Mouse (Mus musculus): ENCODE results near the gene Neu1. TPM values are rescaled to one million over a fixed set of nuclear protein-coding genes. Genes with fewer than 3 reads are reported as not detected.
"Not testable (repeated sequence)": the region's sequence is repeated elsewhere in the genome, so short reads cannot be mapped to it uniquely, and the experiment has no call there.

Gene Neu1
- polyA plus RNA-seq, 1 experiment from 2014 or later: 16.8 TPM

DNA sequence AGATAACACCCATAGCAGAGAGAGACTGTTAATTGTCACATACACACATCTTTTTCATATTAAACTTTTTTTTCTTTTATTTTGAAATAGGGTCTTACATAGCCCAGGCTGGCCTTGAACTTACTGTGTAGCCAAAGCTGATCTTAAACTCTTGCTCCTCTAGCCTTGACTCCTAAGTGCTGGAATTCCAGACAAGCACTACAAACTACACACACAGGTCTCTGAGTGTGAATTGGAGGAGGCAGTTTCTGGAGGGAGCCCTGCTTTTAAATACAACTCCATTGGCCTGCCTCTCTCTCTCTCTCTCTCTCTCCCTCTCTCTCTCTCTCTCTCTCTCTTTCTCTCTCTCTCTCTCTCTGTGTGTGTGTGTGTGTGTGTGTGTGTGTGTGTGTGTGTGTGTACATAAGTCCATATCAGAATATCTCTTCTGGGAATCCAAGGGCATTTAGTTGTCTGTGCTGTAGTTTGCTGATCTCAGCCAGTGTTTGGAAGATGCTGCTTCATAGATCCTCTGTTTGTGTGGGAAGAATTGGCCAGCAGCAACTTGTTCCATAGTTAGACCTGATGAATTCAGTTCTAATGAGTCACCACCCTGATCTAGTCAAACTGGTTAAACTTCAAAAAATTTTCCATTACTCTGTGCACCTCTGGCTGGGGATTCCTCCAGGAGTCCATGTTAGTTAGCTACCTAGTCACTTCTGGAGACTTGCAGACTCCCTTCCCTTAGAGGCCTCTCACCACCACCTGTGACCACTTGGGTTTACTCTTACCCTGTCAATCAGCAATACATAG lies 29.8 kb downstream of the Neu1 start:
- ATAC-seq (ENCODE audit: insufficient read depth, low FRiP score, low TSS enrichment) (no peak), DNase-seq (ENCODE audit: low spot score) (no peak)
- Histone ChIP-seq H3K36me3 (ENCODE audit: control insufficient read depth, insufficient read depth, low read length) (no peaks in the 10 kb centered on the region), H3K27me3 (ENCODE audit: control insufficient read depth, insufficient read depth, low read length) (peaks cover 7% of the 10 kb centered on the region; the same call in 1 of the 2 replicates), H3K4me1 (ENCODE audit: control insufficient read depth, insufficient read depth, low read length) (peaks cover 3% of the 10 kb centered on the region; the same call in 1 of the 2 replicates), H3K4me2 (ENCODE audit: low read depth) (no peak overlapping the region), H3K9ac (ENCODE audit: low read length) (no peak overlapping the region), H3K27ac (ENCODE audit: low read depth, low read length) (no peak overlapping the region), H3K9me3 (ENCODE audit: control insufficient read depth, low read length) (no peaks in the 10 kb centered on the region), H3K4me3 (ENCODE audit: low read depth, low read length) (no peak overlapping the region)

GRCm38 (mm10) chr17:34962125-34962524 lies 31.1 kb downstream of the Neu1 start:
- Histone ChIP-seq H3K9me3 (ENCODE audit: control insufficient read depth, low read length) (no peaks in the 10 kb centered on the region), H3K4me3 (ENCODE audit: low read depth, low read length) (no peak overlapping the region), H3K36me3 (ENCODE audit: control insufficient read depth, insufficient read depth, low read length) (no peaks in the 10 kb centered on the region), H3K4me1 (ENCODE audit: control insufficient read depth, insufficient read depth, low read length) (peaks cover 3% of the 10 kb centered on the region; the same call in 1 of the 2 replicates), H3K4me2 (ENCODE audit: low read depth) (no peak overlapping the region), H3K27me3 (ENCODE audit: control insufficient read depth, insufficient read depth, low read length) (peaks cover 4% of the 10 kb centered on the region; the same call in 1 of the 2 replicates), H3K9ac (ENCODE audit: low read length) (no peak overlapping the region), H3K27ac (ENCODE audit: low read depth, low read length) (no peak overlapping the region)
- WGBS: 47% methylated on average over 3 of the region's 3 CpGs
- no peak for ATAC-seq (ENCODE audit: insufficient read depth, low FRiP score, low TSS enrichment)
- DNase-seq (ENCODE audit: low spot score): no peak

GRCm38 (mm10) chr17:34962841-34963240 lies 31.8 kb downstream of the Neu1 start:
- H3K9ac ChIP-seq (ENCODE audit: low read length): no peak overlapping the region
- ATAC-seq (ENCODE audit: insufficient read depth, low FRiP score, low TSS enrichment) (no peak), DNase-seq (ENCODE audit: low spot score) (no peak)
- no peak overlapping the region for H3K27ac ChIP-seq (ENCODE audit: low read depth, low read length)
- H3K9me3 ChIP-seq (ENCODE audit: control insufficient read depth, low read length): no peaks in the 10 kb centered on the region
- H3K27me3 ChIP-seq (ENCODE audit: control insufficient read depth, insufficient read depth, low read length): peaks cover 5% of the 10 kb centered on the region
- WGBS: 57% methylated on average over 1 of the region's 1 CpGs
- no peak overlapping the region for H3K4me2 ChIP-seq (ENCODE audit: low read depth)
- H3K36me3 ChIP-seq (ENCODE audit: control insufficient read depth, insufficient read depth, low read length): no peaks in the 10 kb centered on the region
- no peak overlapping the region for H3K4me3 ChIP-seq (ENCODE audit: low read depth, low read length)
- peaks cover 3% of the 10 kb centered on the region; the same call in 1 of the 2 replicates for H3K4me1 ChIP-seq (ENCODE audit: control insufficient read depth, insufficient read depth, low read length)

- no peak for ATAC-seq (ENCODE audit: insufficient read depth, low FRiP score, low TSS enrichment)
- H3K27ac ChIP-seq (ENCODE audit: low read depth, low read length): no peak overlapping the region
- peaks cover 23% of the 10 kb centered on the region for H3K27me3 ChIP-seq (ENCODE audit: control insufficient read depth, insufficient read depth, low read length)
Observed at GRCm38 (mm10) chr17:34964640-34965049, 33.6 kb downstream of the Neu1 start.

GRCm38 (mm10) chr17:34965627-34966026 lies 34.6 kb downstream of the Neu1 start:
- H3K9ac ChIP-seq (ENCODE audit: low read length): no peak overlapping the region
- DNase-seq (ENCODE audit: low spot score) (no peak), ATAC-seq (ENCODE audit: insufficient read depth, low FRiP score, low TSS enrichment) (no peak)
- H3K4me3 ChIP-seq (ENCODE audit: low read depth, low read length): no peak overlapping the region
- H3K4me1 ChIP-seq (ENCODE audit: control insufficient read depth, insufficient read depth, low read length): no peaks in the 10 kb centered on the region
- H3K27ac ChIP-seq (ENCODE audit: low read depth, low read length): no peak overlapping the region
- WGBS: 74% methylated on average over 5 of the region's 5 CpGs
- H3K4me2 ChIP-seq (ENCODE audit: low read depth): no peak overlapping the region
- H3K27me3 ChIP-seq (ENCODE audit: control insufficient read depth, insufficient read depth, low read length): peaks cover 21% of the 10 kb centered on the region
- no peaks in the 10 kb centered on the region for H3K36me3 ChIP-seq (ENCODE audit: control insufficient read depth, insufficient read depth, low read length)
- H3K9me3 ChIP-seq (ENCODE audit: control insufficient read depth, low read length): no peaks in the 10 kb centered on the region

More at GRCm38 (mm10) chr17:34964640-34965049, 33.6 kb downstream of the Neu1 start:
- no peak for DNase-seq (ENCODE audit: low spot score)
- H3K4me2 ChIP-seq (ENCODE audit: low read depth): no peak overlapping the region
- WGBS: 29% methylated on average over 1 of the region's 1 CpGs
- no peak overlapping the region for H3K4me3 ChIP-seq (ENCODE audit: low read depth, low read length)
- H3K4me1 ChIP-seq (ENCODE audit: control insufficient read depth, insufficient read depth, low read length): peaks cover 3% of the 10 kb centered on the region; the same call in 1 of the 2 replicates
- H3K36me3 ChIP-seq (ENCODE audit: control insufficient read depth, insufficient read depth, low read length): no peaks in the 10 kb centered on the region
- peak overlapping the region; percentile 22; the same call in 1 of the 2 replicates for H3K9ac ChIP-seq (ENCODE audit: low read length)
- no peaks in the 10 kb centered on the region for H3K9me3 ChIP-seq (ENCODE audit: control insufficient read depth, low read length)

DNA sequence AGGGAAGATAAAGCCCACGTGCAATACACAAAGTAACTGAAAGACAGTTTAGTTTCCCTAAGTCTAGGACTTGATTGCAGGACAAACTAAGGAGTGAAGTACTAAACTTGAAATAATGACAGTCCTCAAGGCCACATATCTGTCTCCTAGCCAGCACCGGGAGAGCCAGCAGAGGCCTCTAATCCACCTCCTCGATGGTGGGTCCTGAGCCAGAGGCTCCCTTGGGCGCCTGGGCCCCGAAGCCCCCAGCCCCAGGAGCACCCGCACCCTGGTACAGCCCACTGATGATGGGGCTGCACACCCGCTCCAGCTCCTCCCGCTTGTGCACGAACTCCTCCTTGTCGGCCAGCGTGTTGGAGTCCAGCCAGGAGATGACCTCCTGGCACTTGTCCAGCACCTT lies 38.8 kb downstream of the Neu1 start, which contains the start of gene Gm20481:
TSS of gene Gm20481 (plus strand) at position 91 of the 400 bp plus-strand sequence.
- not testable (repeated sequence) for H3K4me3 ChIP-seq (ENCODE audit: low read depth, low read length); H3K36me3 ChIP-seq (ENCODE audit: control insufficient read depth, insufficient read depth, low read length); H3K27ac ChIP-seq (ENCODE audit: low read depth, low read length); H3K4me1 ChIP-seq (ENCODE audit: control insufficient read depth, insufficient read depth, low read length); DNase-seq (ENCODE audit: low spot score); H3K9me3 ChIP-seq (ENCODE audit: control insufficient read depth, low read length); H3K9ac ChIP-seq (ENCODE audit: low read length); H3K4me2 ChIP-seq (ENCODE audit: low read depth); ATAC-seq (ENCODE audit: insufficient read depth, low FRiP score, low TSS enrichment)
- 67% methylated on average over 7 of the region's 11 CpGs for WGBS
- peaks cover 21% of the 10 kb centered on the region for H3K27me3 ChIP-seq (ENCODE audit: control insufficient read depth, insufficient read depth, low read length)

GRCm38 (mm10) chr17:34970850-34971249 lies 39.8 kb downstream of the Neu1 start:
- not testable (repeated sequence) for DNase-seq (ENCODE audit: low spot score); ATAC-seq (ENCODE audit: insufficient read depth, low FRiP score, low TSS enrichment)
- 23% methylated on average over 7 of the region's 37 CpGs for WGBS

DNA sequence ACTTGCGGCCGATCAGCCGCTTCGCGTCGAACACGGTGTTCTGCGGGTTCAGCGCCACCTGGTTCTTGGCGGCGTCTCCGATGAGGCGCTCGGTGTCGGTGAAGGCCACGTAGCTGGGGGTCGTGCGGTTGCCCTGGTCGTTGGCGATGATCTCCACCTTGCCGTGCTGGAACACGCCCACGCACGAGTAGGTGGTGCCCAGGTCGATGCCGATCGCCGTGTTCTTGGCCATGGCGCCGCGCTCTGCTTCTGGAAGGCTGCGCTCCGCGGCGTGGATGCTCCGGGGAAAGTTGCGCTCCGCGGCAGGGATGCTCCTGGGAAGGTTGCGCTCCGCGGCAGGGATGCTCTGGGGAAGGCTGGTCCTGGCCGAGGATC lies 40.6 kb downstream of the Neu1 start:
- Histone ChIP-seq H3K4me3 (ENCODE audit: low read depth, low read length) (peak overlapping the region; percentile 25; the same call in 1 of the 2 replicates), H3K4me2 (ENCODE audit: low read depth) (peak overlapping the region; percentile 69), H3K27me3 (ENCODE audit: control insufficient read depth, insufficient read depth, low read length) (peaks cover 21% of the 10 kb centered on the region)
- H3K9ac ChIP-seq (ENCODE audit: low read length); H3K4me1 ChIP-seq (ENCODE audit: control insufficient read depth, insufficient read depth, low read length); H3K36me3 ChIP-seq (ENCODE audit: control insufficient read depth, insufficient read depth, low read length); H3K27ac ChIP-seq (ENCODE audit: low read depth, low read length); H3K9me3 ChIP-seq (ENCODE audit: control insufficient read depth, low read length); DNase-seq (ENCODE audit: low spot score): not testable (repeated sequence)
- WGBS: 0% methylated on average over 6 of the region's 43 CpGs
- peak; percentile 43; the same call in 1 of the 2 replicates for ATAC-seq (ENCODE audit: insufficient read depth, low FRiP score, low TSS enrichment)

More at GRCm38 (mm10) chr17:34970850-34971249, 39.8 kb downstream of the Neu1 start:
- not testable (repeated sequence) for H3K4me3 ChIP-seq (ENCODE audit: low read depth, low read length); H3K9me3 ChIP-seq (ENCODE audit: control insufficient read depth, low read length); H3K36me3 ChIP-seq (ENCODE audit: control insufficient read depth, insufficient read depth, low read length); H3K9ac ChIP-seq (ENCODE audit: low read length); H3K27ac ChIP-seq (ENCODE audit: low read depth, low read length); H3K4me1 ChIP-seq (ENCODE audit: control insufficient read depth, insufficient read depth, low read length); H3K4me2 ChIP-seq (ENCODE audit: low read depth)
- H3K27me3 ChIP-seq (ENCODE audit: control insufficient read depth, insufficient read depth, low read length): peaks cover 21% of the 10 kb centered on the region
